Mouse (Mus musculus) cerebellum, adult 11-12 months (tissue): Measurements from ENCODE around the gene C8g.

Source experiments
- DNase-seq: peaks from one replicate; pipeline ENCODE4 v3.0.0; 2022

C8g gene

GRCm38 (mm10) chr2:25465816-25466635, 35.5 kb downstream of the C8g start:
- peak; percentile 68 for DNase-seq

- no peak for DNase-seq
These were observed 36.3 kb downstream of the C8g start for GRCm38 (mm10) chr2:25465256-25465655.

- peak; percentile 76 for DNase-seq
These were observed 37.9 kb downstream of the C8g start for GRCm38 (mm10) chr2:25463630-25464029.

GRCm38 (mm10) chr2:25461407-25461806, 40.1 kb downstream of the C8g start:
- no peak for DNase-seq

GRCm38 (mm10) chr2:25460551-25461309, 40.8 kb downstream of the C8g start, which contains the start of gene Paxx:
Paxx (minus strand) TSS chr2:25461094.
- peak; percentile 97 for DNase-seq

- peak; percentile 81 for DNase-seq
These were observed 41.4 kb downstream of the C8g start for GRCm38 (mm10) chr2:25460135-25460534.

GRCm38 (mm10) chr2:25458911-25459310, 42.6 kb downstream of the C8g start:
- DNase-seq, result peak; percentile 70

- DNase-seq, result peak; percentile 73
These were observed 44.3 kb downstream of the C8g start for GRCm38 (mm10) chr2:25457022-25457896.

- DNase-seq, result no peak
These were observed 45.1 kb downstream of the C8g start, which contains the start of gene Clic3 for GRCm38 (mm10) chr2:25456205-25456953. Clic3 (plus strand) TSS chr2:25456838.

GRCm38 (mm10) chr2:25452951-25453350, 48.6 kb downstream of the C8g start:
- no peak for DNase-seq

GRCm38 (mm10) chr2:25450853-25451647, 50.5 kb downstream of the C8g start:
- no peak for DNase-seq
